In genomic region chr2:35169452-35169851, GRCm38 (mm10) we compare ENCODE assay signal across 32 mouse cellular contexts.
"Had no signal": no experiment of that assay in that cellular context is flagged by ENCODE, and none has a peak within 500 bp of the region (broad histone marks: within the 10 kb centered on the region; RNA-seq: fewer than 3 reads in every experiment).

No protein-coding gene starts in this region.

- H3K27ac ChIP-seq: heart, embryonic 10.5 days; heart, embryonic 13.5 days; heart, embryonic 15.5 days; hindbrain, embryonic 10.5 days; hindbrain, embryonic 12.5 days; hindbrain, embryonic 13.5 days; hindbrain, embryonic 14.5 days; hindbrain, embryonic 15.5 days; hindbrain, postnatal 0 days; intestine, embryonic 15.5 days; kidney, postnatal 0 days; layer of hippocampus, adult 2 months; left cerebral cortex, adult 2 months had no signal

- H3K4me3 ChIP-seq: heart, embryonic 10.5 days; heart, embryonic 12.5 days; heart, embryonic 13.5 days; heart, embryonic 15.5 days; hindbrain, embryonic 10.5 days; hindbrain, embryonic 12.5 days; hindbrain, embryonic 13.5 days; hindbrain, embryonic 15.5 days; intestine, embryonic 15.5 days; layer of hippocampus, adult 2 months; left cerebral cortex, adult 2 months had no signal

- ATAC-seq: hindbrain, embryonic 16.5 days; hindbrain, postnatal 0 days; inflammation-experienced regulatory T-cells, adult 6 months; intestine, embryonic 15.5 days; intestine, embryonic 16.5 days had no signal

- DNase-seq: heart, postnatal 10 days; heart, postnatal 14 days; heart, postnatal 36 days; kidney, adult 11 months; kidney, adult 18-20 months; kidney, adult 8-10 months; kidney, adult 9 months; kidney, postnatal 10 days; kidney, postnatal 14 days; kidney, postnatal 25 days; kidney, postnatal 36 days; kidney, postnatal 4 days; layer of hippocampus, adult 9-11 months; layer of hippocampus, postnatal 36 days had no signal

- H3K27me3 ChIP-seq: heart, embryonic 12.5 days; heart, embryonic 13.5 days; heart, embryonic 15.5 days; hindbrain, embryonic 12.5 days; hindbrain, embryonic 13.5 days; hindbrain, embryonic 15.5 days; intestine, embryonic 15.5 days had no signal

- H3K9me3 ChIP-seq: heart, embryonic 10.5 days; heart, embryonic 12.5 days; heart, embryonic 13.5 days; heart, embryonic 15.5 days; hindbrain, embryonic 10.5 days; hindbrain, embryonic 12.5 days; hindbrain, embryonic 13.5 days; hindbrain, embryonic 15.5 days; intestine, embryonic 15.5 days had no signal

- H3K9ac ChIP-seq: heart, embryonic 12.5 days; heart, embryonic 13.5 days; heart, embryonic 15.5 days; hindbrain, embryonic 12.5 days; hindbrain, embryonic 13.5 days; hindbrain, embryonic 14.5 days; hindbrain, embryonic 15.5 days; intestine, embryonic 15.5 days had no signal

- H3K4me1 ChIP-seq: heart, embryonic 10.5 days; hindbrain, embryonic 10.5 days; hindbrain, embryonic 12.5 days; hindbrain, embryonic 13.5 days; hindbrain, embryonic 15.5 days had no signal

- H3K4me2 ChIP-seq: heart, embryonic 11.5 days; heart, embryonic 12.5 days; heart, embryonic 13.5 days; heart, embryonic 15.5 days; hindbrain, embryonic 12.5 days; hindbrain, embryonic 13.5 days; hindbrain, embryonic 14.5 days; hindbrain, embryonic 15.5 days; intestine, embryonic 15.5 days had no signal
